Mouse (Mus musculus): Measurements from ENCODE around the gene Ip6k1.

Gene Ip6k1

DNA sequence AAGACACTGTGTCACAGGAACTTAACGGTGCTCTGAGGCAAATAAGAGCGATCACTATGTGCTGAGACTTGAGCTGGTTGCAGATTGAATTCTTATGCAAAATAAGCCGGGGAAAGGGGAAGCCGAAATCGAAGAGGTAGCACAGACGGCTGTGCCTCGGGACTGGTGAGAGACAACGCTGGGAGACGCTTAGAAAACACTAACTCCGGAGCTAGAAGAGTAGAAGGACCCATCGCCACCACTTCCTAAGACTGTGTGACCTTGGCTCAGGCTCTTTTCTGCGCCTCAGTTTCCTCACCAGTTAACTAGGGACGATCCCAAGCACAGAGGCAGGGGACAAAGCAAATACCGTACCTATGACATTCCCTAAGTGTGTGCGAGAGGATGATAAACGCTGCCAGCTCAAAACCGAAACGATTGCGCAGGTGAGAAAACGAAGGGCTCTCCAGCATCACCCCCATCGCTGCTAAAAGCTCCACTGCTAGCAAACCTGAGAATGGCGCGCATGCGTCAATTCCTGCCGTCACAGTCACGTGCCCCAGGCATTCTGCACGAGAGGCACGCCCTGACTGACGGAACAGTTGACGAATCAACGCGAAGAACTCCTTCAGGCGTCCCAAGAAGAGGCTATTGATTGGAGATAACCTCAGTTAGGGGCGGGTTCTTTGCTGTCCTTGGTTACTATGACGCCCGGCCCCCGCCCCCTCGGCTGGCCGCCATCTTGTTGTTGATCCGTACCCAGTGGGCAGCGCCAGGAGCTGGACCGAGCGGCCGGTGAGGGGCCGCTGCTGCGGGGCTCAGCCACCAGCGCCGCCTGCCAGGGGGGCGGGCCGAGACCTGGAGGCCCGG is at the start of gene Ip6k1:
Ip6k1 (plus strand) TSS at position 580 of the 849 bp plus-strand sequence.
- in situ Hi-C loops (cut with MboI; ENCODE audit: low pct_unique_long_range_greater_than_20kb in 1 of 2, low sequenced_read_pairs in 2 of 2, unreplicated experiment in 1 of 2) = no loop called here

DNA sequence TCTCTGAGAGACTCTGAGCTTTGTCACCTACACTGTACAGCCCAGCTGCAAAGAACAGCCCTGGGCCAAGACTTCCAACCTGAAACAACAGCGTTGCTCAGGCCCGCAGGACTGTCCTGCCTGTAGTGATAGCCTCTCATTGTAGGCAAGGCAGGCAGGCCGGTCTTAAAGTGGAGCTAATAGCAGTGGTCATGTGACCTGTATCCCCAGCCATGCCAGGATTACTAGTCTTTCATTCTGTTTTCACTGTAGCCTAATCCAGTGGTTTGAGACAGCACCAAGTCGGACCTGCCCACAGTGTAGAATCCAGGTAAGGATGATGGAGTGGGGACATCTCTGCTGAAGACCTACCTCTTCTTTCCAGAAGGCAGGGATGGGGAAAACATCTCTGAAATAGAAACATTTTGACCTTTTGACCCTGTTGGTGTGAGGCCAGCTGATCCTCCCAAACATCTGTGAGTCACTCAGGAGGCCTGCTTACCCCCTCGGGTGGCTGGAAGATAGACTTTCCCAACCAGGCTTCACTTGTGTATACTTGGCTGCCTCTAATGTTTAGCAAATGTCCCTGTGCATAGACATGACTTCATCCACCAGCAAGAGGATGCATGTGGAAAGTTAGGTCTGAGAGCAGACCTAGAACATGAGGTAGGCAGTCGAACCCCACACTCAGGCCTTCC is 46.5 kb upstream of the Ip6k1 start:
- in situ Hi-C loops (cut with MboI; ENCODE audit: low pct_unique_long_range_greater_than_20kb in 1 of 2, low sequenced_read_pairs in 2 of 2, unreplicated experiment in 1 of 2) = no loop called here

DNA sequence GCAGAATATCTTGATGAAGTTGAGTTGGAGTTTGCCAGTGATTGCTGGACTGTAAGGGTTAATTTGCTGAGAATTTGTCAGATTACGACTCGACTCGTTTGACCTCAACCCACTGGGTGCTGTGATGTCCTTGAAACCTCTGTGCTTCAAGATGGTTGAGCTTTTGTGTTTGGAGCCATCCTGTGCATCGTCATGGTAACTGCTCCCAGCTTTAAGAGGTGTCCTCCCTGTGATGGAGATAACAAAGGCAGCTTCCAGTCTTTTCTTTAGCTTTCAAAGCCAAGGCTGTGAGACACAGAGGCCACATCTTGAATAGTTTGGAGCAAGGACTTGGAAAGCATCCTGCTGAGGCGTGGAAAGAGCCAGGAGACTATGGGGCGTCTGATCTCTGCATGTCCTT is 45.2 kb upstream of the Ip6k1 start:
- in situ Hi-C loops (cut with MboI; ENCODE audit: low pct_unique_long_range_greater_than_20kb in 1 of 2, low sequenced_read_pairs in 2 of 2, unreplicated experiment in 1 of 2) = no loop called here

DNA sequence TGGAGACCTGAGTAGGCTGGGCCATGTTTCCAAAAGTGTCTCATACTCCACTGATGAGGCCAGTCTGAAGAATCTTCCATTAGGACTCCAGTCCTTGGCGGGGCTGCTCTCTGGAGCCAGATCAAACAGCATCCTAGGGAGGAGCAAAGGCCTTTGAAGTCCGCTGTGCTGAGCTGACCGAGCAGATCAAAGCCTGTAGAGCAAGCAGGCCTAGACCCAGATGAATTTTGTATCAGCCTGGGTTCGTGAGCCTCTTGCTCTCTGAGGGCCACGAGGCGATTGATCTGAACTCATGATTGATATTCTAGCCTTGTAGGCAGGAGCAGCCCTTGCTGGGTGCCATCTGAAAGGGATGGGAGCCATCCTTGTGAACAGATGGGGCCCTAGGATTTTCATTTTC is 42.4 kb upstream of the Ip6k1 start:
- in situ Hi-C loops (cut with MboI; ENCODE audit: low pct_unique_long_range_greater_than_20kb in 1 of 2, low sequenced_read_pairs in 2 of 2, unreplicated experiment in 1 of 2) = no loop called here

DNA sequence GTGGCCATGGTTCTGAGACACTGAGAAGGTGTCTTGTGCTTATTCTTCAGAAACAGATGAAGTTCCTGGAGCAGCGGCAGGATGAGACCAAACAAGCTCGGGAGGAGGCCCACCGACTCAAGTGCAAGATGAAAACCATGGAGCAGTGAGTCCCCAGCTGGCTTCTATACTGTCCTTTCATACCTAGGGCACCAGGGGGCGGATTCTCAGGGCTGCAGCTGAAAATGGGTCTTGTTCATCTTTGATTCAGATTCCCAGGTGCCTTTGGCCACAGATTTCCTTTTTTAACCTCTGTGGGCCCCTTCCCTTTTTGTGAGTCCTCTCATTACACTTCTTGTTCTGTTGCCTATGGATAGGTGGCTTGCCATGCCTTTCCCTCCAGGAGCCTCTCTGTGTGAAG is 41.4 kb upstream of the Ip6k1 start:
- in situ Hi-C loops (cut with MboI; ENCODE audit: low pct_unique_long_range_greater_than_20kb in 1 of 2, low sequenced_read_pairs in 2 of 2, unreplicated experiment in 1 of 2) = no loop called here

DNA sequence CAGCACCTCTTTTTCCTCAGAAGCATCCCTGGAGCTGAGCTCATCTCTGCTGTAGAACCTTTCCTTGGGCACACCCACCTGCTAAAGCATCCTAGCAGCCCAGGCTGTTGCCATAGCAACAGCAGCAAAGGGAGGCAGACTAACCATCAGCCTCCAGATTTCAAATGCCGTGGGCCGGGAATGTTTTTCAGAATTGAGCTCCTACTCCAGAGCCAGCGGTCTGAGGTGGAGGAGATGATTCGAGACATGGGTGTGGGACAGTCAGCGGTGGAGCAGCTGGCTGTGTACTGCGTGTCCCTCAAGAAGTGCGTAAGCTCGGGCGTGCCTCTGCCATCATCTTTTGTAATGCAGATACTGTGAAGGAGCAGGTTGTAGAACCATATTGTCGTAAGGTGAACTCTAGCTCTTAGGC is 40.9 kb upstream of the Ip6k1 start:
- in situ Hi-C loops (cut with MboI; ENCODE audit: low pct_unique_long_range_greater_than_20kb in 1 of 2, low sequenced_read_pairs in 2 of 2, unreplicated experiment in 1 of 2) = no loop called here

DNA sequence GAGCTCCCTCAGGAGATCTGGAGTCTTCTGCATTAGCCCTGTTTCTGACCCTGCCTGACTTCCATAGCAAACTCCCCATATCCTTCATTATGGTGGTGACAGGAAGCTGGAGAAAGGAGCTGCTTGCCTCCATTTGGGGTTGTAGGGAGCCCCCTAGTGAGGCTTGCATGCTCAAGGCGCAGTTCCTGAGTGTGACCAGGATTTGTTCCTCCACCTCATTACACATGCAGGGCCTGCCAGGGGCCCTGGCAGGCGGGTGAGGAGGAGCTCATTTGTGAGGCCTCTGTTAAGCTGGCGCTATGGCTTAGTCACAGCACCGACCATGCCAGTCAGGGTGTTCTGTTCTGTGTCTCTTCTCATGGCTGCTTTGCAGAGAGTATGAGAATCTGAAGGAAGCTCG is 40.4 kb upstream of the Ip6k1 start:
- in situ Hi-C loops (cut with MboI; ENCODE audit: low pct_unique_long_range_greater_than_20kb in 1 of 2, low sequenced_read_pairs in 2 of 2, unreplicated experiment in 1 of 2) = no loop called here

DNA sequence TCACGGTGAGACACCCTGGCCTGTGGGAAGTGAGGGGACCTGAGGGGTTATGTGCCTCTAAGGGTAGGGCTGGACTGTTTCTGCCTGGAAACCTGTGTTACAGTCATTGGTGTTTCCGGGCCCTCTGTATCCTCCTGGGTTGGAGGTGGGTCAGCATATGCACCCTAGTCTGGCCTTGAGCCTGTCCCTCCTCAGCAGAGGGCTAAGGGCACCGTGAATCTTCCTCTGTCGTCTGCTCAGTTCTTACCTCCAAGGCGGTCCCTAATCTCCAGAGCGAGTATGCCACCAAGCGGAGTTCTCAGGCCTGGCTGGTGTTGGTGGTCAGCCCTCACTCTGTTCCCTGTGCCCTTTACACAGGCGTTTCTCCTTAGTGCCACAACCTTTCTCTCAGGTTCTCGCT is 39.4 kb upstream of the Ip6k1 start:
- in situ Hi-C loops (cut with MboI; ENCODE audit: low pct_unique_long_range_greater_than_20kb in 1 of 2, low sequenced_read_pairs in 2 of 2, unreplicated experiment in 1 of 2) = no loop called here

DNA sequence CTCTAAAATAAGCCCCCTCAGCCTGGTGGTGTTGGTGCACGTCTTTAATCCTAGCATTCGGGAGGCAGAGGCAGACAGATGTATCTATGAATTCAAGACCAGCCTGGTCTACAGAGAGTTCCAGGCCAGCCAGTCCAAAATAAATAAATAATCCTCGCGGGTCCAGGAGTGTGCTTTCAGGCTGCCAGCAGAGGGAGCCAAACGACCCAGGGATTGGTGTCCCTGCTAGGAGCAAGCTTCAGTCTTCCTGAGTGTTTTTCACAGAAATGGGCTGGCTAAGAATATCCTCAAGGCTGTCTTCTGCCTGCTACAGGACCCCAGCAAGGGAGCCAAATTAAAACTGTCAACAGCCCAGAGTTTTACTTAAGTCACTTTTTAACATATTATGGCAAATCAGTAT is 38.6 kb upstream of the Ip6k1 start:
- in situ Hi-C loops (cut with MboI; ENCODE audit: low pct_unique_long_range_greater_than_20kb in 1 of 2, low sequenced_read_pairs in 2 of 2, unreplicated experiment in 1 of 2) = no loop called here

DNA sequence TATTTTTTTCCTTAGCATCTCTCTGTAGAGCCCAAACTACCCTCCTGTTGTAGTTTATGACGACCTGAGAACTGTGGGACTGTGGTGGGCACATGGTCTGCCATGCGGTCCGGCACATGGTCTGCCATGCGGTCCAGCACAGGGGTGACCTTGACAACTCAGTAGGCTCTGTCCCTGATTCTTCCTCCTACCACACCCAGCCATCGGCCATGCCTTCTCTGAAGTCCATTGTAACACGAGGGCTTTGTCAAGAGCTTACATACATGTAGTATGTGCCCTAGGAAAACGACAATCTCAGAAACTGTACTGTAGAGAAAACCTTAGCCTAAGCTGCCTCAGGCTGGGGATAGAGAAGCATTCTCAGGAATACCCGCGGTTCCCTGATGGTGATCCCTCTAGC is 37.6 kb upstream of the Ip6k1 start:
- in situ Hi-C loops (cut with MboI; ENCODE audit: low pct_unique_long_range_greater_than_20kb in 1 of 2, low sequenced_read_pairs in 2 of 2, unreplicated experiment in 1 of 2) = no loop called here

DNA sequence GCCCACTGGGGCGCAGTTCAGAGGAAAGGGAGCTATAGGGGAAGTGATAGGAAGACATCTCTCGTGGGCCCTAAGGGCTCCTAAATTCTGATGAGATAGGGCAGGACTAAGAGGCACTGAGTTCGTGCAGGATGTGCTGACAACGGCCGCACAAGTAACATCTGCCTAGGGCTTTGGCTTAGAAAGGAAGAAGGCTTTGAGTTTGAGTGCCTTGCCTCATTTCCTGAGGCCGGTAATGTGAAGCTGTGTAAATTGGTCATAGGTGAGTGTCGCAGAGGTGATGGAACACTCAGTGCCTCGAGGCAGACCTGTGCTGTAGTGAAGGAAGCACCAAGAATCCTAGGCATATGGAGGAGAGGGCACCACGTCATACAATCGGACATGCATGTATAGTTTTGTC is 35.6 kb upstream of the Ip6k1 start:
- in situ Hi-C loops (cut with MboI; ENCODE audit: low pct_unique_long_range_greater_than_20kb in 1 of 2, low sequenced_read_pairs in 2 of 2, unreplicated experiment in 1 of 2) = no loop called here

DNA sequence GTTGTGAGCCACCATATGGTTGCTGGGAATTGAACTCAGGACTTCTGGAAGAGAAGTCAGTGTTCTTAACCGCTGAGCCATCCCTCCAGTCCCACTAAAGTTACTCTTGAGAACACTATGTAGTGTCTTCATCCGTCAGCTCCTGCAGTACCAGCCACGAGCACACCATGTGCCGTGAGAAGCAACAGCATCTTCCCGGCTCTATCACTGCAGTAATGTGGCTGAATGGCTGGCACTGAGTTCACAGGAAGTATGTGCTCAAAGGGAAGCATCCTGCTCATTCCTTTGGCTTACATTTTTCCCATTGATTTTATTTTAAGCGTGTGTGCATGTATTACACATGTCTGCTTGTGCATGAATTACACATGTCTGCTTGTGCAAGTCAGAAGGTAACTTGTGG is 34.9 kb upstream of the Ip6k1 start:
- in situ Hi-C loops (cut with MboI; ENCODE audit: low pct_unique_long_range_greater_than_20kb in 1 of 2, low sequenced_read_pairs in 2 of 2, unreplicated experiment in 1 of 2) = no loop called here

DNA sequence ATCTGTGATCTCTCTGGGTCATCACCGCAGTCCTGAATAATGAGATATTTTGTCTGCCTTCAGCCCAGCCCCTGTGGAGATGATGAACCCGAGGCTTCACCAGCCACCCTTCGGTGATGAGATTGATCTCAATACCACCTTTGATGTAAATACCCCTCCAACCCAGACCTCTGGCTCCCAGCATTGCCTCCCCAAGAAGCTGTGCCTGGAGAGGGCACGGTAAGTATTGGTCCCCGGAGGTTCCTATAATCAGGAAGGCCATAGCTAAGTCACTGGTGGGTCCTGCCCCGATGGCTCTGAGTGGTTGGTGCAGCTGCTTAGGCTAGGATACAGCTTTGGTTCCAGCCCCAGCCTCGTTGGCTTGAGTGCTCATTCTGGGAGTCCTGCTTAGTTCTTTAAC is 33.8 kb upstream of the Ip6k1 start:
- in situ Hi-C loops (cut with MboI; ENCODE audit: low pct_unique_long_range_greater_than_20kb in 1 of 2, low sequenced_read_pairs in 2 of 2, unreplicated experiment in 1 of 2) = no loop called here

DNA sequence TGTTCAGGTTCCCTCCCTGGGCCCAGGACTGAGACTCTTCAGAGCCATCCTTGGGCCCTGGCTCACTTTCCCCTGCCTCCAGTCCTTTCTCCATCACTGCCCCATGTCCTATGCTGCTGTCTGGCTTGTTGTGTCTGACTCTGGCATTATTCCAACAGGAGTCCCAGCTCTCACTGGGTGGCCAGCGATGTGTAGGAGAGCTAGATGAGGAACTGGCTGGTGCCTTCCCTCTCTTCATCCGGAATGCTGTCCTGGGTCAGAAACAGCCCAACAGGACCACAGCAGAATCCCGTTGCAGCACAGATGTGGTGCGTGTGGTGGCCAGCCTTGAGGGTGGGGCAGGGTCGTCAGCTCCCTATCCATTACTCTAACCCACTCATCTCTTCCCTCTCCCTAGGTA is 32.0 kb upstream of the Ip6k1 start:
- in situ Hi-C loops (cut with MboI; ENCODE audit: low pct_unique_long_range_greater_than_20kb in 1 of 2, low sequenced_read_pairs in 2 of 2, unreplicated experiment in 1 of 2) = no loop called here

DNA sequence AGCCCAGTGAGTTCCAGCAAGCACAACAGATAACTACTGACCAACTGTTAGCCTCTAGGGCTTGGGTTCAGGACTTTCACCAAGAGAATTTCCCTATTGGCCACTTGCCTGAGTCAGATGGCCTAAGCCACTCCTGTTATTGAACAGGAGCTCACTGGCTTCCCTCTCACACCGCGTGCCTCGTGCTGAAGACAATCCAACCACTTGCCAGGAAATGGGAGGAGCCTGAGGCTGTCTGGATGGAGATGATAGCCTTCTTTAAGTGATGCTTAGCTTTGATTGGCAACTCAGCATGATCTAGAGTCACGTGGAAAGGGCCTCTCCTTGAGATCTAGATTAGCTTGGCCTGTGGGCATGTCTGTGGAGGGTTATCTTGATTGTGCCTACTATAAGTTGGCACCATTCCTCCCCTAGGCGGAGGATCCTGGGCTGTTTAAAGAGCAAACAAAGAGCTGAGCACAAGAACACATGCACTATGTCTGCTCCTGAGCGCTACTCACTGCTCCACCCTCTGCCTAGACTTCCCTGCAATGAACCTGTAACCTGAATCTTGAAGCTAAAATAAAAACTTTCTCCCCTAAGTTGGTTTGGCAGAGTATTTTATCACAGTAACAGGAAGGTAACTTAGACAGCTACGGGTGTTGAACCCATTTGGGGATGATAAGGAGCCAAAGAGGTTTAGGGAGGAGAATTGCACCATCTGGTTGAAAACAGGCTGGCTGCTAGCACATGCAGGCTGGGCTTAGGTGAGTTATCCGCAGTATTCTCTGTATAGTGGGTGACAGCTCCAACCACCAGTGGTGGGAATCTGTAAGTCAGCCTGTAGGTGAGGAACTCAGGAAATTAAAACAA is 30.4 kb upstream of the Ip6k1 start:
- in situ Hi-C loops (cut with MboI; ENCODE audit: low pct_unique_long_range_greater_than_20kb in 1 of 2, low sequenced_read_pairs in 2 of 2, unreplicated experiment in 1 of 2) = no loop called here

DNA sequence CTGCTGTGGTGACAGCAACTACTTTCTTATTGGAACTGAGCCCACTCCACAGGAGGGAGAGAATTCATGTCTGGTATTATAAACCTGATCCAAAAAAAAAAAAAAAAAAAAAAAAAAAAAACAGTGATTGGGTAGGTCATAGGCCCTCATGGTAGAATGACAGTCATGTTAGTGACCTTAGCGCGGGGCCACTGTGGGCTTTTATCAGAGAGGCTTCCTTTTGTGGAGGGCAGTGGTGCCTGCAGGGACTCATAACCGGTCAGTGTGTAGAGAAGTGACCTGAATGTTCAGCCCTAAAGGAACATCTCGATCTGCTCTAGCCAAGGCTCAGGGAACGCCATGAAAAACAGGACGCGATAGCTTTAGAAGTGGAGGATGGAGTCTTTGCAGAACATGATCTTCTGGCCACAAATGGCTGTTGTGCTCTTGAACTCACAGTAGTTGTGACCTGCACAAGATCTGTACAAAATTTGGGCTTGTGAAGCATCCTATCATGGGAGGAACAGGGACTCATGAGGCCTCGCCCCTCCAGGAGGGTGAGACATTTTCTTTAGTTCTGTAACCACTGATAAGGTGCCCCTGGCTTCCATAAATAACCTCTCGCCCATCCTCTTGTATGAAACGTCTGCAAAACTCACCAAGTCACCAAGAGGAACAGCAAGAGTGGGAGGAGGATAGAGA is 27.7 kb upstream of the Ip6k1 start:
- in situ Hi-C loops (cut with MboI; ENCODE audit: low pct_unique_long_range_greater_than_20kb in 1 of 2, low sequenced_read_pairs in 2 of 2, unreplicated experiment in 1 of 2) = no loop called here

DNA sequence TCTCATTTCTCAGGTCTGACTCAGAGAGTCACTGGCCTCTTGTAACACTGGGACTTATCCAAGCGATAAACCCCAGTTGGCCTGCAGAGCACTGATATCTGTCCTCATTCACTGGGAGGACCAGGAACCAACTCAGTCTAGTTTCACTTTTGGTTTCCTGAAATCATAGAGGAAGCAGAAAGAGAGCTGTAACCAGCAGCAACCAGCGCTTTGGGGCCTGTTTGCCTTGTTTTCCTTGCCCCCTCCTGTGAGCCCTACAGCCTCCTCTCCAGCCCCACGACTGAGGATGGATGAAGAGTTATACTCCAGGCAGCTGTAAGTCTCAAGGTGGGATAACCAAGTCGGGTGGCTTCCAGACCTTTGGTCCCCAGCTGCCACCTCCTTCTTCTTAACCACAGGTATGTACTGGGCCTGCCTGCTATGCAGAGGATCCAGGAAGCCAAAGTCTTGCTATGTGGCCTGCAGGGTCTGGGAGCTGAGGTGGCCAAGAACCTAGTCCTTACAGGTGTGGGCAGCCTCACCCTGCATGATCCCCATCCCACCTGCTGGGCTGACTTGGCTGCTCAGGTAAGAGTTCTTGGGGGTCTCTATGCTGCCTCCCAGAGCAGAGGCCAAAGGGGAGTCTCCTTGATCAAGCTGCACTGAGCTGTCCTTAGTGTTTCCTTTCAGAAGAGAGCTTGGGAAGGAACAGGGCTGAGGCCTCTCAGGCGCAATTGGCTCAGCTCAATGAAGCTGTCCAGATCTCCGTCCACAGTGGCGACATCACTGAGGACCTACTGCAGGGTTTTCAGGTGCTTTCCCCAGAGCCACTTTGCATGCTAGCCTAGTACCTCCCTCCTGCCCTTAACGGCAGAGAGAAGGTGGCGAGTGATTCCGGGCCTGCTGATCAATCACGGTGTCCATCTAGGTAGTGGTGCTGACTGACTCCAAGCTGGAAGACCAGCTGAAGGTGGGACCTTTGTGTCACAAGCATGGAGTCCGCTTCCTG is 26.6 kb upstream of the Ip6k1 start, which contains the start of gene Uba7:
Uba7 (plus strand) TSS at position 107 of the 988 bp plus-strand sequence.
- in situ Hi-C loops (cut with MboI; ENCODE audit: low pct_unique_long_range_greater_than_20kb in 1 of 2, low sequenced_read_pairs in 2 of 2, unreplicated experiment in 1 of 2) = no loop called here

DNA sequence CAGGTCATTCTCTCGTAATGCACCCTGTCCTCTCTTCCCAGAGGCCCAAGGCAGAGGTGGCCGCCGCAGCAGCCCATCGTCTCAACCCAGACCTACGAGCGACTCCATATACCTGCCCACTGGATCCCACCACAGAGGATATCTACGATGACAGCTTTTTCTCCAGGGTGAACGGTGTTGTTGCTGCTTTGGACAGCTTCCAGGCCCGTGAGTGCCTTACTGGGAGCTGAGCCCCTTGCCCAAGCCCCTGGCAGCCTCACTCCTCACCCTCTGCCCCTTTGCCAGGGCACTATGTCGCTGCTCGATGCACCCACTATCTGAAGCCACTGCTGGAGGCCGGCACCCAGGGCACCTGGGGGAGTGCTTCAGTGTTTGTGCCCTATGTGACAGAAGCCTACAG is 23.5 kb upstream of the Ip6k1 start:
- in situ Hi-C loops (cut with MboI; ENCODE audit: low pct_unique_long_range_greater_than_20kb in 1 of 2, low sequenced_read_pairs in 2 of 2, unreplicated experiment in 1 of 2) = no loop called here
